Mouse (Mus musculus) limb, embryonic 12.5 days (tissue): ENCODE measurements around the gene Sema3d. TPM values are rescaled to one million over a fixed set of nuclear protein-coding genes. Genes with fewer than 3 reads are reported as not detected.

ENCODE experiments used
- ATAC-seq: fragments of 200-750 bp; cut with Nextera tagmentation; 2 replicates; pipeline ENCODE4 v1.8.0; 2017; ENCODE audit warnings: low read depth, moderate TSS enrichment; ENCODE audit not compliant: insufficient number of reproducible peaks, insufficient read depth, low FRiP score, low TSS enrichment
- H3K27ac ChIP-seq: fragments of 300-500 bp; sonication (generic); 2 replicates; pipeline ENCODE4 v1.5.1; 2016; ENCODE audit warnings: mild to moderate bottlenecking, moderate library complexity
- H3K27me3 ChIP-seq: fragments of 300-500 bp; sonication (generic); 2 replicates; pipeline ENCODE4 v1.6.1; 2016; ENCODE audit warnings: mild to moderate bottlenecking, moderate library complexity
- H3K36me3 ChIP-seq: fragments of 300-500 bp; sonication (generic); 2 replicates; pipeline ENCODE4 v1.6.1; 2016; ENCODE audit warnings: mild to moderate bottlenecking, moderate library complexity
- H3K4me1 ChIP-seq: fragments of 300-500 bp; sonication (generic); replicated peaks from 2 replicates; pipeline ENCODE4 v1.6.1; 2016
- H3K4me2 ChIP-seq: fragments of 300-500 bp; sonication (generic); 2 replicates; pipeline ENCODE4 v1.6.1; 2016; ENCODE audit warnings: mild to moderate bottlenecking, moderate library complexity
- H3K4me3 ChIP-seq: fragments of 300-500 bp; sonication (generic); replicated peaks from 2 replicates; pipeline ENCODE4 v1.5.1; 2016; ENCODE audit warnings: mild to moderate bottlenecking
- H3K9ac ChIP-seq: fragments of 300-500 bp; sonication (generic); replicated peaks from 2 replicates; pipeline ENCODE4 v1.6.1; 2016; ENCODE audit warnings: mild to moderate bottlenecking, moderate library complexity
- H3K9me3 ChIP-seq: fragments of 300-500 bp; sonication (generic); 2 replicates; pipeline ENCODE4 v1.6.1; 2016; ENCODE audit warnings: mild to moderate bottlenecking, moderate library complexity
- WGBS: fragments of 180-500 bp; shearing (Covaris S2); methylation state at CpG from one replicate; pipeline ENCODE4 v1.1.7; 2016; 5-methylcytosine and 5-hydroxymethylcytosine counted together
- polyA plus RNA-seq: library from polyadenylated mRNA; unstranded; fragments of >200 nt; fragmentation: Nextera tagmentation; extraction: Ambion mirVana; gene quantifications from 2 replicates; pipeline ENCODE4 v1.2.1, GENCODE M21; 2016

Sema3d gene
- polyA plus RNA-seq, 1 experiment from 2014 or later, result 20.7 TPM

GRCm38 (mm10) chr5:12634227-12634980 is 251.2 kb downstream of the Sema3d start:
- no peaks in the 10 kb centered on the region for H3K27me3 ChIP-seq
- no peak overlapping the region for H3K27ac ChIP-seq
- WGBS, result 44% methylated on average over 8 of the region's 8 CpGs
- H3K4me2 ChIP-seq, result no peak overlapping the region
- H3K36me3 ChIP-seq, result no peaks in the 10 kb centered on the region
- ATAC-seq, result no peak
- H3K9ac ChIP-seq, result no peak overlapping the region
- no peaks in the 10 kb centered on the region for H3K9me3 ChIP-seq
- H3K4me1 ChIP-seq, result peaks cover 16% of the 10 kb centered on the region
- no peak overlapping the region for H3K4me3 ChIP-seq

- no peak overlapping the region for H3K4me3 ChIP-seq
- H3K27me3 ChIP-seq, result no peaks in the 10 kb centered on the region
- H3K36me3 ChIP-seq, result no peaks in the 10 kb centered on the region
- H3K4me1 ChIP-seq, result peaks cover 16% of the 10 kb centered on the region
- H3K27ac ChIP-seq, result no peak overlapping the region
- H3K4me2 ChIP-seq, result no peak overlapping the region
- ATAC-seq, result peak; percentile 68; the same call in 1 of the 2 replicates
- H3K9ac ChIP-seq, result no peak overlapping the region
- no peaks in the 10 kb centered on the region for H3K9me3 ChIP-seq
- WGBS, result 39% methylated on average over 7 of the region's 7 CpGs
Measured at GRCm38 (mm10) chr5:12637763-12638468, 254.7 kb downstream of the Sema3d start.
